ENCODE assay signal across 12 mouse cellular contexts in the genomic region with DNA sequence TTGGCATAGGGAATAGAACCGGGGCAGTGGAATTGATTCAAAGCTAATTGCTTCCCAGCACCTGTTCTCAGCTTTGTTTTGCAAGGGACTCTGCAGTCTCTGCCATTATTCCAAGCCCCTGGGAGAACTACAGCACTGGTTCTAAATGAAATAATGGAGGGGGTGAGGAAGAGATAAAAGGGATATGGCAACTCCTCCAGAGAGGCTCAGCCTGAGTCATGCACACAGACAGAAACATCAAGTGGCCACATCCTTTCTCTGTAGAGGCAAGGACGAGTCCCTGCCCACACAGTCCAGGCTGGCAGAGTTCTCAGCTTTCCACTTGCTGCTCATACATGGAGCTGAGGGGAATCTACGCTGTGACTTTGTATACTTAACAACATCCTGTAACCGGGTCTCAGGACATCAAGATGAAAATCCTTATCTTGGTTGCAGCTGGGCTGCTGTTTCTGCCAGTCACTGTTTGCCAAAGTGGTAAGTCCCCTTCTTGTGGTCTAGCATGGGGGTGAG. TPM values are rescaled to one million over a fixed set of nuclear protein-coding genes. Genes with fewer than 3 reads are reported as not detected.
DNase-seq lines count a peak whose midpoint lies in the region; ATAC-seq and TF ChIP-seq lines count a peak whose summit lies in the region.
"Had no signal": no experiment of that assay in that cellular context is flagged by ENCODE, and none has a peak within 500 bp of the region (broad histone marks: within the 10 kb centered on the region; RNA-seq: fewer than 3 reads in every experiment).

Gene F2rl2 (plus strand): TSS at position 200 of the 510 bp plus-strand sequence.

- 57% methylated on average over 4 of the region's 4 CpGs for WGBS in intestine, postnatal 0 days

- peak; percentile 16 for DNase-seq in layer of hippocampus, adult 11-12 months (ENCODE audit: low spot score)
- no peak for DNase-seq in layer of hippocampus, postnatal 25 days (ENCODE audit: extremely low spot score in 1 of 2, low spot score in 1 of 2)
- DNase-seq in T-cell, adult 2 months (ENCODE audit: low spot score): peak; percentile 64
- peak; percentile 15 to 37 for DNase-seq in left cerebral cortex, adult 2 months (ENCODE audit: extremely low spot score in 1 of 2, low spot score in 2 of 2)
- peak; percentile 51 for DNase-seq in naive thymus-derived CD4-positive, alpha-beta T cell, adult 2 months (ENCODE audit: low read depth)
- no peak for DNase-seq in kidney, adult 11 months
- DNase-seq in kidney, adult 18-20 months: no peak

- peaks cover 8% of the 10 kb centered on the region; the same call in 1 of the 2 replicates for H3K36me3 ChIP-seq in intestine, postnatal 0 days (ENCODE audit: control insufficient read depth, insufficient read depth)
- H3K36me3 ChIP-seq: neural tube, embryonic 12.5 days had no signal

- intact Hi-C loops in left cerebral cortex, adult 2 months (cut with DNase I): loop anchor here (1.0 kb wide), 1 partner anchor 127 kb away; no protein-coding TSS in a partner anchor

- TF ChIP-seq CTCF in left cerebral cortex, adult 2 months (IDR thresholded peaks at IDR 0.05): no peak
- no peak for TF ChIP-seq CTCF in intestine, postnatal 0 days (IDR thresholded peaks at IDR 0.05; ENCODE audit: low read depth)

- no peak within 1 kb of the TSS for H3K4me3 ChIP-seq in left cerebral cortex, adult 2 months
- no peak within 1 kb of the TSS for H3K4me3 ChIP-seq in intestine, postnatal 0 days (ENCODE audit: low read depth, low read length)
- H3K4me3 ChIP-seq: embryonic facial prominence, embryonic 13.5 days; neural tube, embryonic 12.5 days had no signal

- H3K9ac ChIP-seq in intestine, postnatal 0 days (ENCODE audit: low read depth, low read length): no peak within 1 kb of the TSS
- H3K9ac ChIP-seq: embryonic facial prominence, embryonic 13.5 days; neural tube, embryonic 12.5 days had no signal

- H3K27ac ChIP-seq in left cerebral cortex, adult 2 months: no peak within 1 kb of the TSS
- no peak within 1 kb of the TSS for H3K27ac ChIP-seq in intestine, postnatal 0 days (ENCODE audit: low read depth, low read length)
- H3K27ac ChIP-seq: embryonic facial prominence, embryonic 13.5 days; kidney, postnatal 0 days; neural tube, embryonic 12.5 days had no signal

- H3K4me1 ChIP-seq in intestine, postnatal 0 days (replicated peaks; ENCODE audit: control insufficient read depth, insufficient read depth, low read length): no peaks in the 10 kb centered on the region
- H3K4me1 ChIP-seq: neural tube, embryonic 12.5 days had no signal

- H3K9me3 ChIP-seq in intestine, postnatal 0 days (ENCODE audit: control insufficient read depth): no peaks in the 10 kb centered on the region
- H3K9me3 ChIP-seq: embryonic facial prominence, embryonic 13.5 days; neural tube, embryonic 12.5 days had no signal

- no peaks in the 10 kb centered on the region for H3K27me3 ChIP-seq in intestine, postnatal 0 days (replicated peaks; ENCODE audit: control insufficient read depth, insufficient read depth, low read length)
- H3K27me3 ChIP-seq: embryonic facial prominence, embryonic 13.5 days; neural tube, embryonic 12.5 days; Patski had no signal

- H3K4me2 ChIP-seq in intestine, postnatal 0 days (replicated peaks; ENCODE audit: low read depth): no peak within 1 kb of the TSS
- H3K4me2 ChIP-seq: embryonic facial prominence, embryonic 13.5 days; neural tube, embryonic 12.5 days had no signal

- no peak for ATAC-seq in intestine, postnatal 0 days
- ATAC-seq: Patski had no signal

RNA-seq across cellular contexts. Expression of gene F2rl2, which starts in this region (rescaled TPM):
- under 1 TPM; 0.27 to 0.47 TPM for total RNA-seq in layer of hippocampus, postnatal 25 days (2021)
- total RNA-seq in left cerebral cortex, adult 2 months (2021): 1 to 10 TPM; 1.2 to 1.3 TPM
- 0.17 and 0.43 TPM in 2 replicates for polyA plus RNA-seq in intestine, postnatal 0 days (2015; fragmentation: Nextera tagmentation; extraction: Ambion mirVana)
- polyA plus RNA-seq: Patski had no signal

Comparison
In these comparisons a context has a peak if more than half of its experiments do, and no peak if none do; other contexts are left out.
1. DNase-seq: peak in layer of hippocampus, adult 11-12 months (single experiment), T-cell, adult 2 months (single experiment), left cerebral cortex, adult 2 months (2 of 2) and naive thymus-derived CD4-positive, alpha-beta T cell, adult 2 months (single experiment); none in layer of hippocampus, postnatal 25 days (0 of 2), kidney, adult 11 months (single experiment) and kidney, adult 18-20 months (single experiment).